Mouse (Mus musculus) hindbrain, embryonic 13.5 days (tissue): ENCODE measurements around the gene Tulp2. TPM values are rescaled to one million over a fixed set of nuclear protein-coding genes. Genes with fewer than 3 reads are reported as not detected.
A peak's percentile ranks its signal among the peaks of the same experiment; 100 is the strongest.
"Not testable (repeated sequence)": the region's sequence is repeated elsewhere in the genome, so short reads cannot be mapped to it uniquely, and the experiment has no call there.

ENCODE experiments used
- ATAC-seq: fragments of 200-750 bp; cut with Nextera tagmentation; 2 replicates; pipeline ENCODE4 v1.8.0; 2017; ENCODE audit warnings: moderate TSS enrichment; ENCODE audit not compliant: low FRiP score
- H3K27ac ChIP-seq: fragments of 300-500 bp; sonication (generic); 2 replicates; pipeline ENCODE4 v1.5.1; 2015; ENCODE audit warnings: inconsistent platforms, mild to moderate bottlenecking, moderate library complexity
- H3K27me3 ChIP-seq: fragments of 300-500 bp; sonication (generic); 2 replicates; pipeline ENCODE4 v1.6.1; 2015; ENCODE audit warnings: mild to moderate bottlenecking, inconsistent platforms
- H3K36me3 ChIP-seq: fragments of 300-500 bp; sonication (generic); 2 replicates; pipeline ENCODE4 v1.6.1; 2015; ENCODE audit warnings: mild to moderate bottlenecking, inconsistent platforms
- H3K4me1 ChIP-seq: fragments of 300-500 bp; sonication (generic); replicated peaks from 2 replicates; pipeline ENCODE4 v1.6.1; 2015; ENCODE audit warnings: inconsistent platforms
- H3K4me2 ChIP-seq: fragments of 300-500 bp; sonication (generic); 2 replicates; pipeline ENCODE4 v1.6.1; 2015; ENCODE audit warnings: inconsistent platforms, mild to moderate bottlenecking, moderate library complexity
- H3K4me3 ChIP-seq: fragments of 300-500 bp; sonication (generic); 2 replicates; pipeline ENCODE4 v1.5.1; 2015; ENCODE audit warnings: mild to moderate bottlenecking, inconsistent platforms
- H3K9ac ChIP-seq: fragments of 300-500 bp; sonication (generic); 2 replicates; pipeline ENCODE4 v1.6.1; 2015; ENCODE audit warnings: mild to moderate bottlenecking, inconsistent platforms
- H3K9me3 ChIP-seq: fragments of 300-500 bp; sonication (generic); 2 replicates; pipeline ENCODE4 v1.6.1; 2016; ENCODE audit warnings: inconsistent platforms
- WGBS: fragments of 180-500 bp; shearing (Covaris S2); methylation state at CpG from one replicate; pipeline ENCODE4 v1.1.7; 2015; 5-methylcytosine and 5-hydroxymethylcytosine counted together
- polyA plus RNA-seq: library from polyadenylated mRNA; unstranded; fragments of >200 nt; fragmentation: Nextera tagmentation; extraction: Ambion mirVana; gene quantifications from 2 replicates; pipeline ENCODE4 v1.2.1, GENCODE M21; 2015

Gene Tulp2
- polyA plus RNA-seq, 1 experiment from 2014 or later = 0.22 TPM

DNA sequence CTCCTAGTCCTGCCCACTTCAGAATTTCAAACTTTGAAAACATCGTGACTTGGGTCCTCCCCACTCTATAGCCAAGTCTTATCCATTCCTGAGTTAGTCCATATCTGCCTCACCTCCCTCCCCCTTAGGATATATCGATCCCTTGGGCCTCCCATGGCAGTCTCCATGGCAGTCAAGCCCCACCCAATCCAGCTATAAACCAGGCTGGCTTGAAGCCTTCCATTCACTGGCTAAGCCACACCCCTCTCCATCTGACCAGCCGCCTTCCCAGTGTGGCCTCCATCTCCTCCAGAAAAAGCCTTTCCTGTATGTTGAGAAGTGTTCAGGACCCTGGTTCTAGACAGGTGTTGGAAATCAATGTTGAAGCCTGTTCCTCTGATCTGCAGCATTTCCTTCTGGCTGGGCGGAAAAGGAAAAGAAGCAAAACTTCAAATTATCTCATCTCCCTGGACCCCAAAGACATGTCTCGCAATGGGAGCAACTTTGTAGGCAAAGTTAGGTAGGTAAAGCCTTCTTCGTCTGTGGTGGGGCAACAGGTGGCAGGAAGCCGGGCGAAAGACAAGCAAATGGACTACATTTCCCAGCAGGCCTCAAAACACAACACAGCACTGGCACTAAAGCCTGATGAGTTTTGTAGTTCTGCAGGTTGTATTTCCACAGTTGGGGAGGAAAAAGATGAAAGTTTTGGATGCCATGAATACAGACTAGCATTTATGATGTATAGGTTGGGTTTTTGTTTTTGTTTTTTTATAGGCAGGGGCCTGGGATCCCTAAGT lies 37.9 kb downstream of the Tulp2 start:
- H3K27ac ChIP-seq = no peak overlapping the region
- ATAC-seq = no peak
- H3K9ac ChIP-seq = no peak overlapping the region
- no peak overlapping the region for H3K4me3 ChIP-seq
- no peak overlapping the region for H3K4me2 ChIP-seq
- no peaks in the 10 kb centered on the region; the same call in 1 of the 2 replicates for H3K36me3 ChIP-seq
- no peaks in the 10 kb centered on the region for H3K27me3 ChIP-seq
- WGBS = 85% methylated on average over 8 of the region's 8 CpGs
- H3K4me1 ChIP-seq = peaks cover 21% of the 10 kb centered on the region
- no peaks in the 10 kb centered on the region for H3K9me3 ChIP-seq

DNA sequence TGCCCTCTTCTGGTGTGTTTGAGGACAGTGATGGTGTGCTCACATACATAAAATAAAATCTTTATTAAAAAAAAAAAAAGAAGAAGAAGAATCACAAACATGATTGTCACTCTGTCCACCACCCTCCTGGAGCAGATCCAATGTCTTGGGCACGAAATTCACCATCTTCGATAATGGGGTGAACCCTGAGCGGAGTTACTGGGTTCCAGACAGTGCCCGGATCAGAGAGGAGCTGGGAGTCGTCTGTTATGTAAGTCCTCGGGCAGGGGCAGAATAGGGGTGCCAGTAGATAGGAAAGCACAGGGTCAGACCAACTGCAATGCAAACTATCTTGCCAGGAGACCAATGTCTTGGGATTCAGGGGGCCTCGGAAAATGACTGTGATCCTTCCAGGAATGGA lies 38.9 kb downstream of the Tulp2 start:
- Histone ChIP-seq H3K4me3 (no peak overlapping the region), H3K36me3 (no peaks in the 10 kb centered on the region; the same call in 1 of the 2 replicates), H3K27me3 (no peaks in the 10 kb centered on the region), H3K27ac (no peak overlapping the region), H3K4me2 (no peak overlapping the region), H3K9ac (no peak overlapping the region), H3K9me3 (no peaks in the 10 kb centered on the region), H3K4me1 (peaks cover 32% of the 10 kb centered on the region)
- no peak for ATAC-seq
- WGBS = 96% methylated on average over 7 of the region's 7 CpGs

DNA sequence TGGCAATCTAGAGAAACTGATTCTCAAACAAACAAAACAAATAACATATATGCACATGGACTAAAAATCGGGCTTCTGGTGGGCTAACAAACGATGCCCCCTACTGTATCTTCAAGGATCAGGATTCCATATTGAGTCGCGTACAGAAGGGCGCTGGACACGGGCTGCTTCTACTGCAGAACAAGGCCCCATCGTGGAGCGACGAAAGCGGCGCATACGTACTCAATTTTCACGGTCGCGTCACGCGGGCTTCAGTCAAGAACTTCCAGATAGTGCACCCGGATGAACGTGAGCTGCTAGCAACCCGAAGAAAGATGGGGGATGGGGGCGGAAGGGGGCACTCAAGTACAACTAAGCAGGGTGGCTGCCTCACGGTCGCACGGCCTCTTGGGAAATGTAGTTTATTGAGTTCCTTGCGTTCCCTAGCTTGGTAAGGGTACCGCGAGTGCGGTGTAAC lies 40.1 kb downstream of the Tulp2 start:
- peak overlapping the region; percentile 68 for H3K9ac ChIP-seq
- no peaks in the 10 kb centered on the region; the same call in 1 of the 2 replicates for H3K36me3 ChIP-seq
- no peaks in the 10 kb centered on the region for H3K27me3 ChIP-seq
- H3K9me3 ChIP-seq = no peaks in the 10 kb centered on the region
- H3K4me3 ChIP-seq = peak overlapping the region; percentile 45
- WGBS = under 1% methylated on average over 28 of the region's 28 CpGs
- peak overlapping the region; percentile 52 for H3K4me2 ChIP-seq
- peaks cover 35% of the 10 kb centered on the region for H3K4me1 ChIP-seq
- ATAC-seq = peak; percentile 76
- H3K27ac ChIP-seq = peak overlapping the region; percentile 86

DNA sequence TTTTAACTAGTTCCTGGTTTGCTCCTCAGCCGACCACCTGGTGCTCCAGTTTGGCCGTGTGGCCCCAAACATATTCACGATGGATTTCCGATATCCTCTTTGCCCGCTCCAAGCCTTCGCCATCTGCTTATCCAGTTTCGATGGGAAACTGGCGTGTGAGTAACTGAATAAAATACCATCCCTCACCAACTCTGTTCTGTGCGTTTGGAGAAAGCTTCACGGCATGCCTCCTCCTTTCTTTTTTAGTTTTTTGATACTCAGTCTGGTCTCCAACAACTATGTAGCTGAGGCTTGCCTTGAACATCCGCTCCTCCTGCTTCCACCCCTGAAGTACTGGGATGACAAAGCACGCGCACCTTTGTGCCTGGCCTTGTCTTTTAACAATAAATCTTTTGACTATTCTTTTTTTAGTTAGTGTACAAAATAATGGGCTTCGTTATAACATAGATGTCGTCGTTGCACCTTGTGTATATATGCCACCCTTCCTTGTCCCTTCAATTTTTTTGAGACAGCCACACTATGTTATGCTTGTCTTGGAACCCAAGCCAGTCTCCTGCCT lies 40.6 kb downstream of the Tulp2 start:
- Histone ChIP-seq H3K9me3 (no peaks in the 10 kb centered on the region), H3K4me3 (peak overlapping the region; percentile 45), H3K36me3 (no peaks in the 10 kb centered on the region; the same call in 1 of the 2 replicates), H3K27me3 (no peaks in the 10 kb centered on the region), H3K27ac (no peak overlapping the region), H3K9ac (no peak overlapping the region), H3K4me2 (peak overlapping the region; percentile 52), H3K4me1 (peaks cover 36% of the 10 kb centered on the region)
- 56% methylated on average over 16 of the region's 16 CpGs for WGBS
- no peak for ATAC-seq

DNA sequence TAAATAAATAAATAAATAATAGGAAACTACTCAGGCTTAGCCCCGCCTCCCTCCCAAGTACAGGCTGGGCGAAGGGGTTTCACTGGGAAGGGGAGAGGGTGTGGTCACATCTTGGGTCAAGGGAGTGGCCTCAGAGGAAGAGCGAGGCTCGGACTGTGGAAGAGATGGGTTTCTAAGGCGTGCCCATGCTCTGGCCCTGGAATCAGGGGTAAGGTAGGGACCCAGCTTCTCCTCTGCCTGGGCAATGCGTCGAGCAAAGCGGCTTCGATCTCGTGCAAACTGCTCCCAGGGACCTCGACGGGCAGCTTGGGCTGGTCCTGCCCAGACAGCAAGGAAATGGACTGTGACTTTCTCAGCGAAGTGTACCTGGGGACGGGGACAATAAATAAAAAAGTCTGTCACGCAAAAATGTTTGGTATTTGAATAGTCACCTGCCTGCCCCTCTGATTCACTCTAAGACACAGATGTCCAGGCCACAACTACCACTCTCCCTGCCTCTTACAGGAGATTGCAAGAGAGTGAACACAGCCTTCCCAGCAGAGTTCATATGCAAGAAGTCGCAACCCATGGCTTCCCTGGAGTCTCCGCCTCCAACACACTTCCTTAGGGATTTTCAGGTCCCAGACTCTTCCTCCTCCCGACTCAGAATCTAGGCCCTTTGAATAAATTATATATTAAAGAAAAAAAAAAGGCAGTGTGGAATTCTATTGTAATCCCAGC lies 41.4 kb downstream of the Tulp2 start:
- 77% methylated on average over 18 of the region's 18 CpGs for WGBS
- Histone ChIP-seq H3K36me3 (no peaks in the 10 kb centered on the region; the same call in 1 of the 2 replicates), H3K9me3 (no peaks in the 10 kb centered on the region), H3K27ac (no peak overlapping the region), H3K4me3 (peak overlapping the region; percentile 1; the same call in 1 of the 2 replicates), H3K9ac (peak overlapping the region; percentile 46), H3K4me2 (peak overlapping the region; percentile 8; the same call in 1 of the 2 replicates), H3K27me3 (no peaks in the 10 kb centered on the region), H3K4me1 (peaks cover 36% of the 10 kb centered on the region)
- ATAC-seq = no peak

DNA sequence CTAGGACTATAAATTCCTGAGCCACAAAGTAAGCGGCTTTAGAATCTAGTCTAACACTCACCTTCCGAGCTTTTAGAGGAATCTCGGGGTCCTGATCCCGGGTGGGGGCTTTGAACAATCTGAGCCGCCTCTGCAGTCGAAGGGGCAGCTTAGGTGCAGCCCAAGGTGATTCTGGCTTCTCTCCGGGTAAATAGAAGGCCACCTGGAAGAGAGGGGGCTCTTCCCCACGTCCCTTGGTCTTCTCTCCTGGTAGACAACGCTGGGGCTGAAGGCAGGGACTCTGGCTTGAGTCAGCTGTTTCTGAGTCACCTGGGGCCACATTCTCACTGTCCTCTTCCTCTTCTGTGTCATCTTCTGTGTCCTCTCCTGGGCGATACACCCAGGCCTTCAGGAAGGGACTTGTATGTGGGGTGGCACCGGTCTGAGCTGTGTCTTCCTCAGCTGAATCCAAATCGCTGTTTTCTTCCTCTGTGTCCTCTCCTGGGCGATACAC lies 42.0 kb downstream of the Tulp2 start:
- H3K4me1 ChIP-seq = peaks cover 36% of the 10 kb centered on the region
- H3K9me3 ChIP-seq = no peaks in the 10 kb centered on the region
- peak overlapping the region; percentile 25; the same call in 1 of the 2 replicates for H3K4me2 ChIP-seq
- peak overlapping the region; percentile 46 for H3K9ac ChIP-seq
- H3K27me3 ChIP-seq = no peaks in the 10 kb centered on the region
- no peak overlapping the region for H3K27ac ChIP-seq
- no peak for ATAC-seq
- 89% methylated on average over 13 of the region's 13 CpGs for WGBS
- peak overlapping the region; percentile 1; the same call in 1 of the 2 replicates for H3K4me3 ChIP-seq
- no peaks in the 10 kb centered on the region; the same call in 1 of the 2 replicates for H3K36me3 ChIP-seq

DNA sequence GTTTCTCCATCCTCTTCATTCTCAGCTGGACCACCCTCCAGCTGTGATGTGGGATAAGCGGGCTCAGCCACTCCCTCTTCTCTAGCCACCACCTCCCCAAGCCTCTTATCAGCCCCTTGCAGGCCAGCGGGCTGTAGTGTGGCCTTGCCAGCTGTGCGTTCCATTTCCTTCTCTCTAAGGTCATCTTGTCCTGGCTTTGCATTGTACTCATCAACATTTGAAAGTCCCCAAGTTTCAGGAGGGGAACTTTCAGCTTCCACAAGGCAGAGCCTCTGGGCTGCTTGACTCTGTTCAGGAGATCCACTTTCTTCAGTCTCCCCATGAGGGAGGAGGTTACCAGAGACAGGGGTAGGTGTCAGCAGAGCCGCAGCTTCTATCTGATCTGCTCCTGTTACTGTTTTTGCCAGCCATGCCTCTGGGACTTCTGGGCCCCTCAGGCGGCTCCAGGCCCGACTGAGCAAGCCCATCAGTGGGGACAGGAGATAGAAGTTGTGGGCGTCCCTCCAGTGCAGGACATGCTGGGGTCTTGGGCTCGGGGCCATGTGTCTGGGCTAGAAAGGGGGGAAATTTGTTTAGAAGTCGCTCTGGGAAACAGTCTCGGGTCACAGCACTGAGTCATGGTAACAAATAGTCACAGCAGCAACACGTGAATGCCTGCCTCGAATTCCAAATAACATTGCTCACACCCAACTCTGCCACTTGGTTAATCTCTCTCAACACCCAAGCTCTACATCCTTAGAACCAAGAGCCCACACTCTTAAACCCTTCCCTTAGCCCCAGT lies 43.4 kb downstream of the Tulp2 start:
- peaks cover 38% of the 10 kb centered on the region for H3K4me1 ChIP-seq
- peak overlapping the region; percentile 60 for H3K4me3 ChIP-seq
- H3K27me3 ChIP-seq = 0 out of 2 replicates have a peak, but pooled peaks cover 2% of the 10 kb centered on the region
- H3K9ac ChIP-seq = peak overlapping the region; percentile 77
- H3K9me3 ChIP-seq = no peaks in the 10 kb centered on the region
- no peaks in the 10 kb centered on the region; the same call in 1 of the 2 replicates for H3K36me3 ChIP-seq
- peak overlapping the region; percentile 80 for H3K4me2 ChIP-seq
- peak; percentile 9; the same call in 1 of the 2 replicates for ATAC-seq
- peak overlapping the region; percentile 83 for H3K27ac ChIP-seq
- WGBS = 32% methylated on average over 12 of the region's 12 CpGs

DNA sequence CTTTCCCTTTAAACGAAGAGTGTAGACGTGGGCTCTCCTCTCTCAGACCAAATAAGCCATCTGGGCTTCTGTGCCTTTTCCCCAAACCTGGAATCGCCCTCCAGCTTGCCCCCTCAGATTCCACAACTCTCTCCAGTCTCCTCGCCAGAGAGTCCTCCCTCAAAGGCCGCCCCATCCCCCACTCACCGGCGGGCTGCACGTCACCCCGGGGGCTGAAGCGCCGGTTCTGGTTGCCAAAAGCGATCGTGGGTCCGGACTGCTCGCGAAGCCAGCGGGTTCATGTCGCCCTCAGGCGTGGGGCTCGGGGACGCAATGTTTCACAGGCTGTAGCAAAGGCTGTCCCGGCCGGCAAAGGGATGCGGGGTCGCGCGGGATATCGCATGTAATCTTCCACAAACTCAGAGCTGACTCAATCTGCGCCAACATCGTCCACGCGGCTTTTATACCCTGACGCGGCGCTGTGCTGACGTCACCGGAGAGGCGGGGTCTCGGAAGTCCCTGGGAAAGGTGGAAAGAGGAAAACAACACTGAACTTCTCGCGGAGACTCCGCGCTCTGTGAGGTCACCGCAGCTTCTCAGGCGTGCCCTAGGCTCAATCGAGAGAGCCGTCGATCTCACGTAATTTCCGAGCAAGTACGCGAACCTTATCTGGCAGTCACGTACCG lies 44.3 kb downstream of the Tulp2 start, which contains the start of the genes Ppp1r15a and Plekha4:
TSS of gene Ppp1r15a (minus strand) at position 460 of the 665 bp plus-strand sequence.
TSS of gene Plekha4 (plus strand) at position 522 of the 665 bp plus-strand sequence.
- peaks cover 42% of the 10 kb centered on the region for H3K4me1 ChIP-seq
- H3K9me3 ChIP-seq = no peaks in the 10 kb centered on the region
- H3K9ac ChIP-seq = peak within 1 kb of the TSS; percentile 77
- ATAC-seq = peak; percentile 79
- WGBS = under 1% methylated on average over 54 of the region's 54 CpGs
- peak within 1 kb of the TSS; percentile 80 for H3K4me2 ChIP-seq
- no peaks in the 10 kb centered on the region; the same call in 1 of the 2 replicates for H3K36me3 ChIP-seq
- H3K27ac ChIP-seq = peak within 1 kb of the TSS; percentile 83
- peaks cover 6% of the 10 kb centered on the region; the same call in 1 of the 2 replicates for H3K27me3 ChIP-seq
- H3K4me3 ChIP-seq = peak within 1 kb of the TSS; percentile 60

DNA sequence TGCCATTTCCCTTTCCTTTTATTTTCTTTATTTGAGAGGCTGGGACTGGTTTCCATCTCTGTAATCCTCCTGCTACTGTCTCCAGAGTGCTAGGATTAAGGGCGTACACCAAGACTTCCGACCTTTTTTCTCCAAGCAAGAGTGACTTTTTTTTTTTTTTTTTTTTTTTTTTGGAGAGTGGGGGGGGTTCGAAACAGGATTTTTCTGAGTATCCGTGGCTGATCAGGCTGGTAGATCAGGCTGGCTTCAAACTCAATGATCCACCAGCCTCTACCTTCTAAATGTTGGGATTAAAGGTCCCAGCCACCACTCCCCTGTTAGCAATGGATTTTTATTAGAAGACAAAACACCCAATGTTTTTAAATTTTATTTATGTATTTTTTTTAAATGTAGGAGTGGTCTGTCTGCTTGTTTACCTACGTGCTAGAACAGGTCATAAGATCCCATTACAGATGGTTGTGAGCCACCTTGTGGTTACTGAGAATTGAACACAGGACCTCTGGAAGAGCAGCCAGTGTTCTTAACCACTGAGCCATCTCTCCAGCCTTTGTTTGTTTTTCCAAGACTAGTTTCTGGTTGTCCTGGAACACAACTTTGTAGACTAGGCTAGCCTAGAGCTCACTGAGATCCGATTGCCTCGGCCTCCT lies 44.9 kb downstream of the Tulp2 start:
- peak overlapping the region; percentile 80 for H3K4me2 ChIP-seq
- H3K9ac ChIP-seq = peak overlapping the region; percentile 77
- peak overlapping the region; percentile 83 for H3K27ac ChIP-seq
- H3K9me3 ChIP-seq = no peaks in the 10 kb centered on the region
- whole genome bisulfite sequencing = 24% methylated on average over 7 of the region's 7 CpGs
- peaks cover 9% of the 10 kb centered on the region; the same call in 1 of the 2 replicates for H3K27me3 ChIP-seq
- peaks cover 37% of the 10 kb centered on the region for H3K4me1 ChIP-seq
- H3K36me3 ChIP-seq = no peaks in the 10 kb centered on the region; the same call in 1 of the 2 replicates
- H3K4me3 ChIP-seq = peak overlapping the region; percentile 60
- ATAC-seq = no peak

DNA sequence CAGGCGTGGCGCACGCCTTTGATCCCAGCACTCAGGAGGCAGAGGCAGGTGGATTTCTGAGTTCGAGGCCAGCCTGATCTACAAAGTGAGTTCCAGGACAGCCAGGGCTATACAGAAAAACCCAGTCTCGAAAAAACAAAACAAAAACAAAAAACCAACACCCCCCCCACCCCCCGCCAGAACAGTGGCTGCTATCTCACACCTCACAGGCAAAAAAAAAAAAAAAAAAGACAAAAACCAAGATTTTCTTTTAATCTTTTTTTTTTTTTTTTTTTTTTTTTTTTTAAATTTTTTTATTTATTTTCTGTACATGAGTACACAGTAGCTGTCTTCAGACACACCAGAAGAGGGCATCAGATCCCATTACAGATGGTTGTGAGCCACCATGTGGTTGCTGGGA lies 45.5 kb downstream of the Tulp2 start:
- not testable (repeated sequence) for H3K36me3 ChIP-seq, H3K27me3 ChIP-seq, H3K9me3 ChIP-seq, ATAC-seq, H3K4me3 ChIP-seq, H3K4me2 ChIP-seq, H3K27ac ChIP-seq, H3K9ac ChIP-seq
- peaks cover 35% of the 10 kb centered on the region for H3K4me1 ChIP-seq
- 96% methylated on average over 6 of the region's 6 CpGs for WGBS
